Mouse (Mus musculus): Measurements from ENCODE around the gene Eif2a. TPM values are rescaled to one million over a fixed set of nuclear protein-coding genes. Genes with fewer than 3 reads are reported as not detected.

The Eif2a gene
- 39.3 and 48.8 TPM in 2 replicates for polyA plus RNA-seq (2012; rRNA removed)

GRCm38 (mm10) chr3:58525652-58526407, at the start of gene Eif2a, which contains the start of gene Serp1:
Eif2a (plus strand) TSS chr3:58525821.
Serp1 (minus strand) TSS chr3:58525892.

GRCm38 (mm10) chr3:58576137-58577066, 50.8 kb downstream of the Eif2a start, which contains the start of gene Selenot:
Selenot (plus strand) TSS chr3:58576636.

Other genes starting within 250 kb of the Eif2a start
- 4.3 and 5.0 TPM in 2 replicates for gene Tsc22d2, start 111.1 kb upstream of the Eif2a start, polyA plus RNA-seq (2012; rRNA removed)
- 26.6 and 32.1 TPM in 2 replicates for gene Serp1, start 71 bp downstream of the Eif2a start, polyA plus RNA-seq (2012; rRNA removed)
- gene Selenot, start 50.8 kb downstream of the Eif2a start, polyA plus RNA-seq (2012; rRNA removed): 26.9 and 35.7 TPM in 2 replicates
- gene Erich6, start 111.4 kb downstream of the Eif2a start, polyA plus RNA-seq (2012; rRNA removed): not detected in 2 replicates
- 4.3 and 4.9 TPM in 2 replicates for gene Siah2, start 166.6 kb downstream of the Eif2a start, polyA plus RNA-seq (2012; rRNA removed)